Mouse (Mus musculus): Measurements from ENCODE around the gene Sardh.

Sardh gene

DNA sequence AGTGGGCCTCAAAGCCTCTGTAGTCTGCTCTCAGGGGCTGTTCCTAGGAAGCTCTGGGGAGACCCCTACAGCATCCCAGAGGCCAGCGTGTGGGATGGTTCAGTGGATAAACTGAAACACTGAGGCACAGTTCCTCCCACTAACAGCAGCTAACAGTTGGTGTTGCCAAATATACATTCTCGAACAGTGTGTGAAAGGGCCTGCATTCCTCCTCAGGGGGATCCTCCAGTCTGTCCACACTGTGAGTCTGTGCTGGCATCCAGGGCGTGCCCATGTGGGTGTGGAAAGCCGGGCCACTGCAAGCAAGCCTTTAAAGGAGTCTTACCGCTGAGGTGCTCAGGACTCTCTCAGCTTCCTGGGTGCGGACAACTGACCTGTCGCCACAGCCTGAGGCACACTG lies 21.6 kb downstream of the Sardh start:
- no peak for DNase-seq (ENCODE audit: low spot score)

DNA sequence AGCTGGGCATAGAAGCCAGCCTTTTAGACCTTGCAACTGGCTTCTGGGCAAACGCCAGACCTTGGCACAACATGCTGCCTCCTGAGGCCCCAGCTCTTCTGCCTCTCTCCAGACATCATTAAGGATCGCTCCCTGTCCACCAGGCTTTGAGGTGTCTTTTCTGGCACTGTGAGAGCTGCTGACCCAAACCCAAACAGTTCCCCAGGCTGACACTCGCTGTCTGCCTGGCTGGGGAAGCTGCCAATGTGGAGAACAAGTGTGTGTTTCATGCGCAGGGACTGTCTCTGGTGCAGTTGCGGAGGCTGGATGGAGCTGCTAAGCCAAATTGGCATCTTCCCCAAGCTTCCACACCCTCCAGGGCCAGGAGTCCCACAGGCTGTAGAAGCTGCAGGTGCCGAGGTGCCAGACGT lies 25.1 kb downstream of the Sardh start:
- no peak for DNase-seq (ENCODE audit: low spot score)

DNA sequence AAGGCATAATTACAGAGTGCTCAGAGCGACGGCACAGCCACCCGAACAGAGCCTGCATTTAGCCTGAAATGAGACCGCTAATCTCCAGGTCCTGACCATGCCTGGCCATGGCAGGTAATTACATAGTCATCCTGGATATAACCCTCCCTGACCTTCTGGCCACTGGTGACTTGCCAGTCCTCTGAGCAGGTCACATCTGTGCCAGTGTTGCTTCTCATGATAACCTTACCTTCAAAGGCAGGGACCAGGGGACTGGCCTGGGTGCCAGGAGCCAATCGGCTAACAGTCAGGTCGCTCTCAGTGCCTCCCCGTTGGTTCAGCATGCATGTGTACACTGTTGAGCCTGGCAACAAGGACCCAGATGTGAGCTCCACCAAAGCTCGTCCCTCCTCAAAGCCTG lies 29.6 kb downstream of the Sardh start:
- DNase-seq (ENCODE audit: low spot score), result no peak

DNA sequence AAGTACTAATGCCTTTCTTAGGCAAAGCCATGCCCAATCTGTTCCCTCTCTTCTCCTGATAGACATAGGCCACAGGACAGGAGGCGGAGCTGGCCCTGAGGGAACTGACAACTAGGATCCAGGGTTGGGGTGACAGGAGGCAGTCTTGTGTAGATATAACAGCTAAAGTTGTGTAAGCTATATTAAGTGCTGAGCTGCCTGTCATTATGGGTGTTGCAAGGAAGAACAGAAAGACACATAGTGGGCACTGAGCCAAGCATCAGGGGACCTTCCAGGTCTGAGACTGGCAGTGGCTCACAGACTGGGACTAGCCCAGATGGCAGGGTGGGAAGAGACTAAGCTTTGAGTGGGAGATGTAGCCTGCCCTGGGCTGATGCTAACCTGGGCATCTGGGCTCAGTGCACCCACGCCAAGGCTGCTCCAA lies 30.0 kb downstream of the Sardh start:
- no peak for DNase-seq (ENCODE audit: low spot score)

DNA sequence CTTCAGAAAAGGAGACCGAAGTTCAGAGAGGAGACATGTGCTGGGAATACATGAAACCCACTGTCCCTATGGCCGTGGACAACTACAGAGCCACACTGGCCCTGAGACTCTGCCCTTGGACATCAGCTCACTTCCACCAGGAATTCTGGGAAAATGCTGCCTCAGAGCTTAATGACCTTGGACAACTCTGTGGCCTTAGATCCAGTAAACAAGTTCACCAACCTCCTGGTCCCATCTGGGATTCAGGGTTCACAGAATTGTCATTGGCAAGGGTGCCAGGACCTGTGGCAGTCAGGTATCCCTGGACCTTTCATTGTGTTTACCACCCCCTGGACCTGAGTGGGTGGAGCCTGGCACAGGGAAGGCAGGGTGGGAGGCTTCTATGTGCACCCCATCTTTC lies 32.6 kb downstream of the Sardh start:
- DNase-seq (ENCODE audit: low spot score), result no peak

DNA sequence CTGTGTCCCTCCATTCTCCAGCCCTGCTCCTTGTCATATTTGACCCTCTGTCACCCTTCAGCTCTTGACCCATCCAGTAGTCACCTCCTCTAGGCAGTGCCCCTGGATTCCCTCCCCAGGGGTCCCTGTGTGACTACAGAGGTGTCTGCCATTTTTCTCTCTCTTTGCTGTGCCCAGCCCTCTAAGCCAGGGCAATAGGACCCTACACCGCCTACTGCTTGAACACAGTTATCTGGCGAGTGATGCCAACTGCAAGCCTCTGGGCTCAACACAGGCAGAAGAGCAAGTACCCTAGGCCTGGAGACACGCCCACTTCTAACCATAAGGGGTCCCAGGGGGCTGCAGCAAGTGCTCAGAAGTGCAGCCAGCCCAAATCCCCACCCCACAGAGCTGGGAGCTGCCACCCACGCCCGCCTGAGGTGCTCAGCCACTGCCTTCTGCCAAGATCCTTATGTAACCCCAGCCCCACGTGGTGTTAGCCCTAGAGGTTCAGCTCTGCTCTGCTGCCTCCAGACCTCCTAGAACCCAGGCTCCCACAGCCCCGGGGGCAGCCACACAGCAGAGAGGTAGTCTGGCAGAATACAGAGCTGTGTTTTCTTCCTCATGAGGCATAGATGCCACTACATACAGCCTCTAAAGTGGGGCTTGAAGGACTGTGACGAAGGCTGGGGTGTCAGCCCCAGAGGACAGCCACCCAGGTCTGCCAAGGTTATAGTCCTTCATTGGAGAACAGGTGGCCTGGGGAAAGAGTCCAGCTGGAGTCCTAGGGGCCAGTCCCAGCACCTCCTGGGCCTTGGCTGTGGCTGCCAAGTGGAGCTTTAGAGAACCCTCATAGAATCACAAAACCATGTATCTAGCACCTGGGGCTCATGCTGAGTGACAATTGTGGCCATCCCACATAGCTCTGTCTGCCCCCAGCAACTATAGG lies 35.9 kb downstream of the Sardh start:
- DNase-seq (ENCODE audit: low spot score), result no peak

DNA sequence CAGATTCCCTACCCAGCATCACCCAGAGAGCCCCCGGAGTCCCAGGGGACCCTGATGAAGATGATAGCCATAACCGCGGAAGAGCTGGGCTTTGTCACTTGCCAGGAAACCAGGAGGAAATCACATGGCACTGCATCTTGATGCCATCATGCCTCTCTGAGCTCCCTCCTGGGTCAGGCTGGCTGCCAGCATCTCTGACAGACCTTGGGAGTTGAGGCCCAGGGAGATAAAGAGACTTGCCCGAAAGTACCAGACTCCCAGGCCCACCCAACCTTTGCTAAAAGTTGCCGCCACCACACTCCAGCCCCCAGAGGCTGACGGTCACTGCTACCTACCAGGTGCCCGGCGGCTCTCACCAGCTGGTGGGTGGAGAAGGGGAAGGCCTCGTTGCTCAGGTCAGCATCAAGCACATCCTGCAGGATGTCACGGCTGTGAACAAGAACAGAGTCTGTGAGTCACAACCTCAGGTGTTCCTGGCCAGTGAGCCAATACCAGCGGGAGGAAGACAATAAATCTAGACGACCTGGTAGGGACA lies 37.4 kb downstream of the Sardh start:
- no peak for DNase-seq (ENCODE audit: low spot score)

DNA sequence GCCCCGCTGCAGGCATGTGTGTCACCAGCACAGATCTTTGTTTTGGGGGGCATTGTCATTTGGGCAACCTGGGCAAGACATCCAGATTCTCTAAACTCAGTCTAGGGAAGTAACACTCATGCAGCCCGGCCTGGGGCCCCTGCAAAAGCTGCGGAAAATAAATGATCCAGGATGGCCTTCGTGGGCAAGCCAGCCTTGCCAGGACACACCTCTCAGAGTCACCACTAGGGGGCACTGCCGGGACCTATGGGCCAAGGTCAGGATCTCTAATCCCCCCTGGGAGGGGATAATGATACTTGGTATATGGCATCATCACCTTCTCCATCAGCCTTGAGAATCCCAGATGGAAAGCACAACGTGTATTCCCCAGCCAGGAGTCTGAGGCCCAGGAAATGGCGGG lies 37.9 kb downstream of the Sardh start:
- no peak for DNase-seq (ENCODE audit: low spot score)

DNA sequence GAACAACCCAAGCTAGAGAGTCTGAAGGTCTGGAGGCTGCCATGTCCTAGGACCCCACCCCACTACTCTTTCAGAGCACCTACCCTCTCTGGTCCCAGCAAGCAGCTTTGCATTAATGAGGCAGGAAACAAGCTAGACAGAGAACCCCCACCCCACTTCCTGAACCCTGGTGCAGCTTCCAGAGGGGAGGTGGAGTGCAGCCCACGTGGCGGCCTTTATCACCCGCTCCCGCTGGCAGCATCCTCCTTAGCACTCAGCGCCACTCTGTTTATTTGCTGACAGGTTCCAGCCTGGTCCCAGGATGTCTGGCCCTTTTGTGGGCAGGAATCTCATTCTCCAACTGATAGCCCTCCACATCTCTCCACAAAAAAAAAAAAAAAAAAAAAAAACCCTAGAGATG lies 38.3 kb downstream of the Sardh start:
- no peak for DNase-seq (ENCODE audit: low spot score)

DNA sequence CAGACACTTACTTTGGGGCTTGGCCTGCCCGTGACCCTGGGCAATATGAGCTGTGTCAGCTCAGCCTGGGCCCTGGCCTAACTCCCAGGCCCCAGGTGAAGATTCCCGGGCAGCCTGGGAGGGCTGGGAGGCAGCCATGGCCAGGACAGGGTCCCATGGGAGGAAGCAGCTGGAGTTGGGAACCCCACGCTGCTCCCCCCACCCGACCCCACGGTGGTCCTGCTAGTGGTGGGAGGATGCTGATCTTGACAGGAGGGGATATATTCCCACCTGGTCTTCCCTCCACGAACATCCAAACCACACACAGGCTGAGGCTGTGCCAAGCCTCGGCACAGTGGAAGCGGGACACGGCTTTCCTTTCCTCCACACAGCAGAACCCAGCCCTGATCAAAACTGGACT lies 38.8 kb downstream of the Sardh start:
- no peak for DNase-seq (ENCODE audit: low spot score)

DNA sequence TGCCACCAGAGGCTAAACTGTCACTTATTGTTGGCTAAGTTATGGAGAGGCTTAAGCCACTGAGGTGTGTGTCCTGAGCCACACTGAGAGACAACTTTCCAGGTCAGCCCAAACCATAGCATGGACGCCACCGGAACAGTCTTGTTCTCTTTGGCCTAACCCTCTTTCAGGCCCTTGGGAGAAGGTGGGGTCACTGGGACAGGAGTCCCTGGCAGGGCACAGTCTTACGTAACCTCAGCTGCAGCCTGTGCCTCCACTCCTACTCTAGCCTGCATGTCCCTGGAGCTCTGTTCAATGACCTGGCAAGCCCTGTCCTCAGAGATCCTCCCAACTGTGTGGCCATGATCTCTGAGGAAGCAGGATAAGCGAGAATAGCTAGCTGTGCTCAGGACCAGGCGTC lies 41.0 kb downstream of the Sardh start:
- DNase-seq (ENCODE audit: low spot score), result no peak

DNA sequence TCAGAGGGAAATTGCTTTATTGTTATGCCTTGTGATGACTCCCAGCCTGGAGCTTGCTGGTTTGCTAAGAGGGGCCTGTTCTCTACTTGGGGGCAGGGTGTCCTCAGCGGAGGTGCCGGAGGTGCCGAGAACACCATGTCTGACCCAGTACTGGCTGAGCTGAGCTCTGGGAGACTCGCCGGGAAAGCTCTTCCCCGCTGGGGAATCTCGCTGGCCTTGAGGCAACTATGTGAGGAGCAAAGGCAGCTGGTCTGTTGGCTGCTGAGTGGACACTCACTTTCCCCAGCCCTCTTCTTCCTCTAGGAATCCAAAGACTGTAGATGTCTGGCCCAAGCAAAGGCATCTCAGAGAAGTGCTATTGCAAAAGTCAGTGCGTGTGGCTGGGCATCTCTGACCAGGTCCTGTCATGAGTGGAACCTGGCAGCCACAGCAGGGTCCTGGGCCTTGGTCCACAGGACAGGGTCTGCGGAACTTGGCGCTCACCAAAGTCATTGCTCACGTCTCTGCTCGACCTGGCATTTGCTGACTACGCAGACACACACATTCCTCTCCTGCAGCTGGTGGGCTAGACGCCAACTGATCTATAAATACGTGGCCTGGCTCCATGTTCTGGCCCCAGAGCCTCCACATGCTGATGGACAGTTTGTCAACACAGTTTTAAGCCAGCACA lies 41.9 kb downstream of the Sardh start:
- DNase-seq (ENCODE audit: low spot score), result no peak

DNA sequence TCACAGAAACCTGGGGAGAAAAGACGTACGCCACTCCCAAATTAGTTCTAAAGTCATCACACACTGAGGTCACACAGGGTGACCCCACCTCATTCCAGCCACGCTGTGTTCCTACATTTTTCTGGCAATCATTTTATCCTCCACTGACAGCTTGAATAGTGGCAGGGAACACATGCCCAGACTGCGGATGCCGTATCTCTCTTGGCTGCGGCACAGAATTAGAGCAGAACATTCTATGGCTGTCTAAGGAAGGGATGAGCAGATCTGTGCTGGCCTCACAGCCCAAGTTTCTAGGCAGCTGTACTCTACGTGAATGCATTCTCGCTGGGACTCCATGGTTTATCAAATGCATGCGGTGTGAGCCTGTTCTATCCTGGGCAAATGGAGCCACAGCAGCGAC lies 42.5 kb downstream of the Sardh start:
- no peak for DNase-seq (ENCODE audit: low spot score)

DNA sequence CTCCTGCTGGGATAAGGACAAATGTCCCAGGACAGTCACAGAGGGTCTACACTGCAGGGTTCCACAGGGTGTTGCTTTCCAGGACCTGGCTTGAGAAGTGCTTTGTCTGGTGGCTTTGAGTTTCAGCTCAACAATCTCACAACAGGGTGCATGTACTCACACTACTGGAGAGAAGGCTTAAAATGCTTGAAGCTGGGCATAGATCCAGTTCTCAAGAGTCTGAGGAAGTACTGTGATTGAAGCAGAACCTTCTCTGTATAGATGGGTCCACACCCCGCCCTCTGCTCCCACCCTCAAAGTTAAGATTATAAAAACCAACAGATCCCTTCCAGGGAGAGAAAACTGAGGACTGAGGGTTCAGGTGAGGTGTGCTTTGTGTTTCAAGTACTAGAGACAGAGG lies 47.6 kb downstream of the Sardh start:
- DNase-seq (ENCODE audit: low spot score), result no peak

DNA sequence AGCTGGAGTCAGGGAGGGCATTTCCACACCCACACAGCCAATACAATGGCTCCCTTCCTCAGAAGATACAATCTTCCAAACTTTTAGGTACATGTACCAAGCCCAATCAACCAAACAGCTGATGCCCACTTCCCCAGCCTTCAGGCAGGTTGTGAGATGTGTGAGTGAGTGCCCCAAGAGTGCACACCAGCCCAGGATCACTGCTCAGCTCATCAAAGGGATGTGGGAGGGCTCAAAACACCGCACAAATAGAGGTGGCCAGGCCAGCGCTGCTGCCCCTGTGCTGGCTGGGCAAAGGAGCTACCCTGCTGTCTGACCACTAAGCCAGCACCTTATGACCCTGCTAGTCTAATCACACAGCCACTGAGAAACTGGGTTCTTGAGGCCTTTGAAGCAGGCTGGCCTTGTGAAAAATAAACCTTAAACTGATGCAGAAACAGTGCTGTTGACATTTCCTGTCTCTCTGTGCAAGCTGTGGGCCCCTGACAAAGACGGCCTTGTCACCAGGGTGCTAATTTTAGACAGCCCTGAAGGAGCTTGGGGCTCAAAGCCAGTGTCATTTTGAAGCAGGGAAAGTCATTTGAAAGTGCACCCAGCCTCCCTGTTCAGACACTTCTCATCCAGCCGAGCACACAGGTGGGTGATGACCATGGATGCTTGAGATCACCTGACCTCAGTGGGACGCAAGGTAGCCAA lies 49.4 kb downstream of the Sardh start:
- DNase-seq (ENCODE audit: low spot score), result no peak

DNA sequence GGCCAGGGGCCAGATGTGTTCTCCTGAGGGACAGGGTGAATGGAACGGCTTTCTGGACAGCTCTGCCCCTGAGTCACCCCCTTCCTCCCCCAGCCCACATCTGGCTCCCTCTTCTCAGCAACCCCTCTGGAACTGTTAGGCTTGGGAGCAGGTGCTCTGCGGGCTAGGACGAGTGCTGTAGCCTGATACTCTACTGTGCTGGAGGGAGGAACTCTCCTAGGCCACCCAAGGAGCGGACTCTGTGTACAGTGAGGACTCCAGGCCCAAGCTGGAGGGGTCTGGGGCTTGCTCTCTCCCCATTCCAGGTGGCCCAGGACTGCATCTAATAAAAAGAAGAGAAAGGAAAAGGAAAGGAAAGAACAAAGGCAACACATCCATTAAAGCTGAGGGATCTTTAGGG lies 58.1 kb downstream of the Sardh start:
- no peak for DNase-seq (ENCODE audit: low spot score)

DNA sequence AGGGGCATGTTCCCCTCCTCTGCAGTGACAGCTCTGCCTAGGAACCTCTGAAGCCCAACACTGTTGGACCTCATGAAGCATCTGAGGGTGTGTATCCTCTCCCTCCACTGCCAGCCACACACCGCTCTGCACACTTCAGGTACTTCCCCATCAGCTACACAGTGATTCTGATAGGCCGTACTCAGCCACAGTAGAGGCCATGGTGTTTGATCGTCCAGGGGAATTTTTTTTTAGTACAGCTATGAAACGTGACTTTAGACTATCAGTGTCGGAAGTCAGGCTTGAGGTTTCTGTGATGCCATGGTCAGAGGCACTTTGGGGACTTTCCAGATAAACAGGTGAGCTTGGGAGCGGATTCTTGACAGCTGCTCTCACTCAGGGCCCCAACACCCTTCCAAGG lies 60.6 kb downstream of the Sardh start:
- DNase-seq (ENCODE audit: low spot score), result no peak

DNA sequence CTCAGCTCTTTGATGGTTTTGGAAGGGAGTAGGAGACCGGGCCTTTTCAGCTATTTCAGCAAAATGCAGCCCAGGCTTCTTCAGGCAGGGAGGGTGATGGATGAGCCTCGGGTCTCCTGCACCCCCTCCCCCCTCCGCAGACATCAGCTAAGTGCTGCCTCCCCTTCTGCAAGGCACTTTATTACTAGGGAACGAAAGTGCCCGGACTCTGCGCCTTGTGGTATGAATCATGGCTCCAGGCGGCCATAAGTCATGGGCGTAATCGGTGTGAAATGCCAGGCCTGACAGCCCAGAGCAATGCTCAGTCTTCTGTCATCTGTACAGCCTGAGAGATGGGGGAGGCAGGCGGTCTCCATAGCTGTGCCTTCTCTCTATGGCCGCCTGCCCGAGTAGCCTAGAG lies 64.4 kb downstream of the Sardh start:
- DNase-seq (ENCODE audit: low spot score), result no peak

DNA sequence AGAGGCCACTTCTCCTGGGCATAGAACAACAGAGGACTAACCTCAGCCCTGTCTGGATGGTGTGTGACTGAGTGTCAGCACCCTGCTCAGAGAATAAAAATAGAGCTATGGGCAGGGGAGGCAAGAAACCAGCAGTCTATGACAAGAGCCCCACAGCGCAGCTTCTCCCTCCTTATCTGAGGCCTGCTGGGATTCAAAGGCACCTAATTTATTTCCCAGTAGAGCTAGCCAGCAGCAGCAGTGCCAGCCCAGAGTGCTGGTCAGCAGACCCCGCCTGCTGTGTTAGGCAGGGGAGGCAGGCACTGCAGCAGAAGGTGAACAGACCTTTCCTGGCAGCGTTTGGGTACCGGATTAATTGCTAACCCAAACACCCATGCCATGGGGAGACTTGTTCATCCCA lies 66.2 kb downstream of the Sardh start:
- no peak for DNase-seq (ENCODE audit: low spot score)

DNA sequence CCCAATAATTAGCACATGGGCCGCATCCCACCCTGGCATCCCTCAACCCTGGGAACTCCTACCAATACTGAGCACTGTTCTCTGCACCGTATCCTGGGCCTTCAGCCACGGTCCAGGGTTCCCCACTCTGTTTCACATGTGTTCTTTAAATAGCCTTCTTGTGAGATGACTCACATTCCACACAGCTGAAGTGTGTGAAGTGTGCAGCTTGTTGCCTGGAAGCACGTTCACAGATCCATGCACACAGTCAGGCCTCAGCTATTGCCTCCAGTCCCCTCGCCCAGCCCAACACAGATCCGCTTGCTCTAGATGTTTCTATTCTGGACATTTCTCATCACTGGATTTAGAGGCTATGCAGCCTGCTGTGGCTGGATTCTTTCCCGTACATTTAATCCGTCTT lies 69.0 kb downstream of the Sardh start:
- DNase-seq (ENCODE audit: low spot score), result no peak

DNA sequence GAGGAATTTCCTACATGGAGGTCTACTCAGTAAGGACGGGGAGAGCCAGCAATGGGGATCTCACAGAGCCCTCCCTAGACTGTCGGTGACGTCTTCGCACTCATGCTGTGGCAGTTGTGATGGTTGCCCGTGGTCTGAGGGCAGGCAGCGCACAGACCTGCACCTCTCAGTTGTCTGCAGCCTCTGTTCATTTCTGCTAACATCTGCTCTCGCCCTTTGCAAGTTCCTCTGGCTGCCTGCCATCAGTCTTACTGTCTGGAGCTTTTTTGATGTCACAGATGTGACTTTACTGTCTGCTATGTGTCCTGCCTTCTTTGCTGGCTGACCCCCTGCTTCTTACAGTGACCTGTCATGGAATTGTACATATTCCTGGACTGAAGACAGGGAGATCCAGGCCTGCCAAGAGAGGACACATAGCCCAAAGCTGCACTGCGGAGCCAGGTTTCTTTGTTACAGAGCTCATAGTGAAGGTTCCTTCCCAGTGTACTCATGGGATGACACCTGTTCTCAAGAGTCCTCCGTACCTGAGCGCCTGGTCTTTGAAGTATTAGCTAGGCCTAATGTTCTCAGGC lies 72.4 kb downstream of the Sardh start:
- DNase-seq (ENCODE audit: low spot score), result no peak

DNA sequence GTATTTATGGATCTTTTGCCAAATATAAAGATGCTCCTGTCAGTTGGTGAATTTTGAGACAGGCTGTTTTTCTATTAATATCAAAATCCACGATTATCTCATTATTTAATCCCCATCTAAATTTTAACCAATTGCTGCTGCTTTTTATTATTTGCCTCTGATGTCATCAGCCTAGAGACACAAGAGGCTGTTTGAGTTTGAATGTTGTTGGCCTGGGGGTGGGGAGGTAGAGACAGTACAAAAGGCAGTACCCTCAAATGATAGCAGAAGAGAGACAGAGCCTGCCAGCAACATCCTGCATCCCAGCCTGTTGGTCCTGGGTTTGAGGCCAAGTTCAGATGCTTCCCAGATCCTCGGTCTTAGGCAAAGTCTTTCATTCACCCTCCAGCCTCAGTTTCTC lies 73.9 kb downstream of the Sardh start:
- no peak for DNase-seq (ENCODE audit: low spot score)
